Mouse (Mus musculus): ENCODE measurements around the gene Slc16a12. TPM values are rescaled to one million over a fixed set of nuclear protein-coding genes. Genes with fewer than 3 reads are reported as not detected.

The Slc16a12 gene
- polyA plus RNA-seq, 1 experiment from 2014 or later, result 10.6 TPM

DNA sequence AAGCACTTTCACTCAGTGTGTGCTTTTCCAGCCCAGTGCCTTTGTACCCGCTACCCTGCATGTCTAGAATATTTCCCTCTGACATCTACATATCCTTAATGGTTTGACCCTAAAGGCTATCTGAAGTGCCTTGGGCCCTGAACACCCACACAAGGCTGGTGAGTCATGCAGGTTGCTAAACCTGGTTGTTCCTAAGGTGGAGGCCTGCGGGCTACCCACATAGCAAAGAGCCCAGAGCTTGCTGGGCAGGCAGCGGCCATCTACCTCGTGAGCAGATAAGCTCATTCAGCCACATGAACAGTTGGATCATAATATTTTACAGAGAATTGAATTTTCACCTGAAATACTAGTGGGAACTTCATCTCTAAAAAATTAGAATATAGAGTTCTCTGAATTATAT is 11.2 kb downstream of the Slc16a12 start:
- Histone ChIP-seq H3K27ac (ENCODE audit: low read length) (no peak overlapping the region), H3K4me1 (ENCODE audit: control insufficient read depth, insufficient read depth, low read length) (0 out of 2 replicates have a peak, but pooled peaks cover 2% of the 10 kb centered on the region), H3K9ac (ENCODE audit: low read length) (no peak overlapping the region), H3K4me3 (ENCODE audit: low read length) (no peak overlapping the region), H3K27me3 (ENCODE audit: control insufficient read depth, insufficient read depth, low read length) (no peaks in the 10 kb centered on the region), H3K4me2 (ENCODE audit: low read depth, low read length) (no peak overlapping the region), H3K9me3 (replicated peaks; ENCODE audit: control insufficient read depth, low read length) (no peaks in the 10 kb centered on the region), H3K36me3 (ENCODE audit: control insufficient read depth, insufficient read depth) (no peaks in the 10 kb centered on the region)
- 59% methylated on average over 4 of the region's 4 CpGs for WGBS
- no peak for ATAC-seq (replicated peaks; ENCODE audit: extremely low read depth, insufficient read depth, low FRiP score)

DNA sequence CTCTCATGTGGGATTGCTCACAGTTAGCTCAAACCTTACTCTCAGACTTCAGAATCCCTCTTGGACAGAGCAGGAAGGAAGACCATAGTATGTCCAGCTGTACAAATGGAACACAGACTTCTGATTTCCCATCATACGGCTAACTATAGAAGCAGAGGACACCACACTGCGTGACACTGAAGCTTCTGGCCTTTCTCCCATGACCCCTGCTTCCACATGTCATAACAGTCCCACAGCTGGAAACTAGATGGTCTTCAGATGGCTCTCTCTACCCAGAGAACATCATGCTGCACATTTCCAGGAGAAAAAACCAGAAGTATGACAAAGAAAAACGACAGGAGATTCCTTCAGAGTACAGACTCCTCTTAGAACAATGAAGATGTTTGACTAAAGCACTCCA is 14.1 kb downstream of the Slc16a12 start:
- Histone ChIP-seq H3K4me3 (ENCODE audit: low read length) (no peak overlapping the region), H3K27me3 (ENCODE audit: control insufficient read depth, insufficient read depth, low read length) (no peaks in the 10 kb centered on the region), H3K4me2 (ENCODE audit: low read depth, low read length) (no peak overlapping the region), H3K9me3 (replicated peaks; ENCODE audit: control insufficient read depth, low read length) (no peaks in the 10 kb centered on the region), H3K36me3 (ENCODE audit: control insufficient read depth, insufficient read depth) (no peaks in the 10 kb centered on the region), H3K4me1 (ENCODE audit: control insufficient read depth, insufficient read depth, low read length) (0 out of 2 replicates have a peak, but pooled peaks cover 2% of the 10 kb centered on the region), H3K9ac (ENCODE audit: low read length) (no peak overlapping the region), H3K27ac (ENCODE audit: low read length) (no peak overlapping the region)
- WGBS, result 60% methylated on average over 3 of the region's 3 CpGs
- no peak for ATAC-seq (replicated peaks; ENCODE audit: extremely low read depth, insufficient read depth, low FRiP score)

DNA sequence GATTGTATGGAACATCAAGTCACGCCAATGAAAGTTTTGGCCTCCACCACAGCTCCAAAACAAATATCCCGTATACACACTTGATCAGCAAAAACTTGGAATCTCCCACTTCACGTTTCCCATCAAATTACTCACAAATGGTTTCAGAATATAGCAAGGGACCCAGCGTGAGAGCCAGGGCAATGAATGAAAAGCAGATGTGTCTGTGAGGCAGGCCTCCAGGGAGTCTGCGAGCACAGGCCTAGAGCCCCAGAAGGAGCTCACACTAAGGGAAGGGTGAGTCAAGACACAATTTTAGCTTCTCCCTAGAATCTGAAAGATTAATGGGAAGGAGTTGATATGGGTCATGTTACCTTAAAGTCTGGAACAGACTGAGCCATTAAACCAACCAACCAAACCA is 15.7 kb downstream of the Slc16a12 start:
- Histone ChIP-seq H3K4me1 (ENCODE audit: control insufficient read depth, insufficient read depth, low read length) (0 out of 2 replicates have a peak, but pooled peaks cover 2% of the 10 kb centered on the region), H3K9ac (ENCODE audit: low read length) (no peak overlapping the region), H3K27me3 (ENCODE audit: control insufficient read depth, insufficient read depth, low read length) (no peaks in the 10 kb centered on the region), H3K36me3 (ENCODE audit: control insufficient read depth, insufficient read depth) (no peaks in the 10 kb centered on the region), H3K4me2 (ENCODE audit: low read depth, low read length) (no peak overlapping the region), H3K9me3 (replicated peaks; ENCODE audit: control insufficient read depth, low read length) (no peaks in the 10 kb centered on the region), H3K27ac (ENCODE audit: low read length) (no peak overlapping the region), H3K4me3 (ENCODE audit: low read length) (no peak overlapping the region)
- ATAC-seq (replicated peaks; ENCODE audit: extremely low read depth, insufficient read depth, low FRiP score), result no peak
- WGBS, result 75% methylated on average over 5 of the region's 5 CpGs

DNA sequence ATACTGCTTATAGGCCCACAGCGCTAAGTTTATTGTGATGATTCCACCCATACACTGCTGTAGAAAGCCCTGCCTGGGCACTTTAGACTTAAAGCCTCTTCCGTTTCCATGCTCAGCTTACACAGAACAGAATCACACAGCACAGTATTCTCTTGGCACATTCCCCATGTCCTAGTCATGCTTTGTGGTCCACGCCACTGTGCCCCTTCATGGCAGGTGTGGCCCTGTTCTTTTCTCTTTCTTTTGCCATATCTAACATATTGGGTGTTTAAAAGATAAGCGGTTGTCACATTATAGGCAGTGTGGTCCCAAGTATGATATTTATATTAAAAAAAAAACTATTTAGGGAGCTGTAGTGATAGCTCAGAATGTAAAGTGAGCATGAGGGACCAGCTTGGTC is 16.5 kb downstream of the Slc16a12 start:
- ATAC-seq (replicated peaks; ENCODE audit: extremely low read depth, insufficient read depth, low FRiP score), result no peak
- Histone ChIP-seq H3K4me2 (ENCODE audit: low read depth, low read length) (no peak overlapping the region), H3K4me3 (ENCODE audit: low read length) (no peak overlapping the region), H3K9ac (ENCODE audit: low read length) (no peak overlapping the region), H3K27me3 (ENCODE audit: control insufficient read depth, insufficient read depth, low read length) (no peaks in the 10 kb centered on the region), H3K4me1 (ENCODE audit: control insufficient read depth, insufficient read depth, low read length) (0 out of 2 replicates have a peak, but pooled peaks cover 2% of the 10 kb centered on the region), H3K36me3 (ENCODE audit: control insufficient read depth, insufficient read depth) (no peaks in the 10 kb centered on the region), H3K27ac (ENCODE audit: low read length) (no peak overlapping the region), H3K9me3 (replicated peaks; ENCODE audit: control insufficient read depth, low read length) (no peaks in the 10 kb centered on the region)
- 89% methylated on average over 4 of the region's 4 CpGs for WGBS

DNA sequence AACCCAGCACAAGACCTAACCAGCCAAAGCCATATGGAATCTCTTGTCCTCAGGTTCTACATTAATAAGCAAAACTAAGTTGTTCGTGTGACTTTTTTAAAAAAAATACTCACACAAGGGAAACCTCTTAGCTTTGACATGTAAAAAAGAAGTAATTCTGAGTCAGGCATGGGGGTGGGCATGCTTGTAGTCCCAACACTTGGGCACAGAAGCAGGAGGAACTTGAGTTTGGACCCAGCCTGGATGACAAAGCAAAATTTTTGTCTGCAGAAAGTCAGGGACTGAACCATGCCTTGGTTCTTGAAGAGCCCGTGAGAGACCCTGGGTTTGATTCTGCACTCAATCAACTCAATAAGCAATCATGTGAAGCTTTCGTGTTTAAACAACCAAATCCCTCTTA is 17.6 kb downstream of the Slc16a12 start:
- no peak overlapping the region for H3K4me2 ChIP-seq (ENCODE audit: low read depth, low read length)
- no peak overlapping the region for H3K9ac ChIP-seq (ENCODE audit: low read length)
- H3K36me3 ChIP-seq (ENCODE audit: control insufficient read depth, insufficient read depth), result no peaks in the 10 kb centered on the region
- H3K27me3 ChIP-seq (ENCODE audit: control insufficient read depth, insufficient read depth, low read length), result no peaks in the 10 kb centered on the region
- no peak overlapping the region for H3K27ac ChIP-seq (ENCODE audit: low read length)
- no peak overlapping the region for H3K4me3 ChIP-seq (ENCODE audit: low read length)
- H3K4me1 ChIP-seq (ENCODE audit: control insufficient read depth, insufficient read depth, low read length), result 0 out of 2 replicates have a peak, but pooled peaks cover 2% of the 10 kb centered on the region
- H3K9me3 ChIP-seq (replicated peaks; ENCODE audit: control insufficient read depth, low read length), result no peaks in the 10 kb centered on the region
- no peak for ATAC-seq (replicated peaks; ENCODE audit: extremely low read depth, insufficient read depth, low FRiP score)
- WGBS, result 80% methylated on average over 3 of the region's 3 CpGs

DNA sequence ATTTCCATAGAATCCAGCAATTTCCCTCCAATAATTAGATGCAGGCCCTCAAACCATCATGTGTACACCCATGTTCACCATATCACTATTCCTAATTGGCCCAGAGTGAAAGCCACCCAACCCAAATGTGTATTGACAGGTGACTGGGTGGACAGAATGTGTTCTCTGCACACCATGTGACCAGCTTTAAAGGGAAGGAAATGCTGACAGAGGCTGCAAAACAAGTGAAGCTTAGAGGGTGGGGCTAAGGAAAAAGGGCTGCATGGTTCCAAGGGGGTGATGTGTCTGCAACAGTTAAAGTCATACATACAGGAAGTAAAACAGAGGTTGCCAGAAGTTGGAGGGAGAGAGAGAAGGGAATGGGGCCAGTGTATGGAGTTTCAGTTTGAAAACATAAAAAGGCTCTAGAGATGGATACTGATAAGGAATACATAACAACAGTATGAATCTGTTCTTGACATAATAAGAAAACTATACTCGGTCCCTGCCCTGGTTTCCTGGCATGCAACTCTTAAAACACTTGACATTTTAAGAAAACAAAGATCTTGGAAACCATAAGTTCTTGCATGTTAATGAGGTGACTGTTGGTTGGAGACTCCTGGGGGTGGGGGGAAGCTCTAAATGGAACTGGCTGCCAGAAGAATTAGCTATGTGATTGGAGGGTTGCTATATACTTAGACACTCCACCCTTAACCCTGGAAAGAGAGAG is 20.7 kb downstream of the Slc16a12 start:
- WGBS, result 77% methylated on average over 1 of the region's 1 CpGs
- Histone ChIP-seq H3K4me2 (ENCODE audit: low read depth, low read length) (no peak overlapping the region), H3K9me3 (replicated peaks; ENCODE audit: control insufficient read depth, low read length) (no peaks in the 10 kb centered on the region), H3K36me3 (ENCODE audit: control insufficient read depth, insufficient read depth) (no peaks in the 10 kb centered on the region), H3K4me1 (ENCODE audit: control insufficient read depth, insufficient read depth, low read length) (no peaks in the 10 kb centered on the region), H3K27ac (ENCODE audit: low read length) (no peak overlapping the region), H3K27me3 (ENCODE audit: control insufficient read depth, insufficient read depth, low read length) (no peaks in the 10 kb centered on the region), H3K4me3 (ENCODE audit: low read length) (no peak overlapping the region), H3K9ac (ENCODE audit: low read length) (no peak overlapping the region)
- no peak; the same call in 1 of the 2 replicates for ATAC-seq (replicated peaks; ENCODE audit: extremely low read depth, insufficient read depth, low FRiP score)

DNA sequence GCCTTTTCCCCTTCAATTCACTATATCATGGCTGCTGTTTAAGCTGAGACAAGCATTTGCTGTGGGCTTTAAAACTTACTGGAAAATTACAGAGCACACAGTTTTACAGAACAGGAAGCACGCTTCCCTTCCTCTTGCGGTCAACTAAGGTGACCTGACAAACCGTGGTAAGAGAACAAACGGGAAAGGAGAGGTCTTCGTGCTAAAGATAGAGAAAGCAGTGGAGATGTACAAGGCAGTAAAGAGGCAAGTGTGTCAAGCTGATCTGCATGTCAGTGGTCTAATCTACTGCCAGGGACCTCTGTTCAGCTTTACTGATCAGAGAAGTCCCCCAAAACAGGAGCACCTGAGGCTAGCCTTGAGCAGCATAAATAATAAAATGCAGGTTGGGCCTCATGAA is 21.7 kb downstream of the Slc16a12 start:
- Histone ChIP-seq H3K9me3 (replicated peaks; ENCODE audit: control insufficient read depth, low read length) (no peaks in the 10 kb centered on the region), H3K4me1 (ENCODE audit: control insufficient read depth, insufficient read depth, low read length) (no peaks in the 10 kb centered on the region), H3K36me3 (ENCODE audit: control insufficient read depth, insufficient read depth) (no peaks in the 10 kb centered on the region), H3K27ac (ENCODE audit: low read length) (no peak overlapping the region), H3K27me3 (ENCODE audit: control insufficient read depth, insufficient read depth, low read length) (no peaks in the 10 kb centered on the region), H3K9ac (ENCODE audit: low read length) (no peak overlapping the region), H3K4me3 (ENCODE audit: low read length) (no peak overlapping the region), H3K4me2 (ENCODE audit: low read depth, low read length) (no peak overlapping the region)
- no peak for ATAC-seq (replicated peaks; ENCODE audit: extremely low read depth, insufficient read depth, low FRiP score)
- WGBS, result 50% methylated on average over 5 of the region's 5 CpGs

DNA sequence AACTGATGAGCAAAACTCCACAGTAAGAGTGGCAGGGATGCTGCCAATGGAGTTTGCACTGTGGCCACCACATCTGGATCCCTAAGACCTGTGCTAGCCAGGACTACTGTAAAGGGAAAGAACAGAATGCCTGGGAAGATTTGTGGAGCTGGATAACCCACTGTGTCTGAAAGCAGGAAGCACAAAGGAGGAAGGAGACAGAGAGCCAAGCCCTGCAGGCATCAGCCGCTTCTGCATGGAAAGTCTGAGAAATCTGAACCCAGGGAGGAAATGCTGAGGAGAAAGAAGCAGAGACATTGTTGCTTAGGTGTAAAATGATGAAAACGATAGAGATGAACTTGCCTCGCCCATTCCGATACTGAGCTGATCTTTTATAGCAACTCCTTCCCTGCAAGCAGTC is 22.5 kb downstream of the Slc16a12 start:
- Histone ChIP-seq H3K27ac (ENCODE audit: low read length) (no peak overlapping the region), H3K9me3 (replicated peaks; ENCODE audit: control insufficient read depth, low read length) (no peaks in the 10 kb centered on the region), H3K36me3 (ENCODE audit: control insufficient read depth, insufficient read depth) (no peaks in the 10 kb centered on the region), H3K9ac (ENCODE audit: low read length) (no peak overlapping the region), H3K4me1 (ENCODE audit: control insufficient read depth, insufficient read depth, low read length) (no peaks in the 10 kb centered on the region), H3K27me3 (ENCODE audit: control insufficient read depth, insufficient read depth, low read length) (no peaks in the 10 kb centered on the region), H3K4me3 (ENCODE audit: low read length) (no peak overlapping the region), H3K4me2 (ENCODE audit: low read depth, low read length) (no peak overlapping the region)
- no peak for ATAC-seq (replicated peaks; ENCODE audit: extremely low read depth, insufficient read depth, low FRiP score)
- 64% methylated on average over 4 of the region's 4 CpGs for WGBS

DNA sequence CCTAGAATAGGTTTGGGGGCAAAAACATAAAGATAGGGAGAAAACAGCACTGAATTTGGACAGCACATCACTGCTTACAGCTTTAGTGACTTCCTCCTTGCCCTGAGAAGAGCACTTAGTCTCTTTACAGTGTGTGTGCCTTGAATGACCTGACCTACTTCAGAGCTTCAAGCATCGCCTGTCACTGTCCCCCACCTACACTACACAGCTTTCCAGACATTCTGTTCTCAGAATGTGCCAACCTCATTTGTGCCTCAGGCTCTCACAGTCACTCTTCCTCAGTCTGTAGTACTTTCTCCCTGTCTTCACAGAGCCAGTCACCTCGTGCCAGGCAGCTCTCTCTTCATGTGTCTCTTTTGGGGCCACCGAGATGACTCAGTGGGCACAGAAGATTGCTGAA is 24.5 kb downstream of the Slc16a12 start:
- H3K27me3 ChIP-seq (ENCODE audit: control insufficient read depth, insufficient read depth, low read length), result no peaks in the 10 kb centered on the region
- H3K9me3 ChIP-seq (replicated peaks; ENCODE audit: control insufficient read depth, low read length), result no peaks in the 10 kb centered on the region
- no peaks in the 10 kb centered on the region for H3K36me3 ChIP-seq (ENCODE audit: control insufficient read depth, insufficient read depth)
- 63% methylated on average over 3 of the region's 3 CpGs for WGBS
- no peak for ATAC-seq (replicated peaks; ENCODE audit: extremely low read depth, insufficient read depth, low FRiP score)
- H3K4me1 ChIP-seq (ENCODE audit: control insufficient read depth, insufficient read depth, low read length), result no peaks in the 10 kb centered on the region
- no peak overlapping the region for H3K27ac ChIP-seq (ENCODE audit: low read length)
- no peak overlapping the region for H3K4me2 ChIP-seq (ENCODE audit: low read depth, low read length)
- H3K4me3 ChIP-seq (ENCODE audit: low read length), result no peak overlapping the region
- no peak overlapping the region for H3K9ac ChIP-seq (ENCODE audit: low read length)
